Mouse (Mus musculus): ENCODE measurements around the gene Stx7. TPM values are rescaled to one million over a fixed set of nuclear protein-coding genes. Genes with fewer than 3 reads are reported as not detected.

Gene Stx7
- polyA plus RNA-seq, 1 experiment from 2014 or later: 220 TPM

DNA sequence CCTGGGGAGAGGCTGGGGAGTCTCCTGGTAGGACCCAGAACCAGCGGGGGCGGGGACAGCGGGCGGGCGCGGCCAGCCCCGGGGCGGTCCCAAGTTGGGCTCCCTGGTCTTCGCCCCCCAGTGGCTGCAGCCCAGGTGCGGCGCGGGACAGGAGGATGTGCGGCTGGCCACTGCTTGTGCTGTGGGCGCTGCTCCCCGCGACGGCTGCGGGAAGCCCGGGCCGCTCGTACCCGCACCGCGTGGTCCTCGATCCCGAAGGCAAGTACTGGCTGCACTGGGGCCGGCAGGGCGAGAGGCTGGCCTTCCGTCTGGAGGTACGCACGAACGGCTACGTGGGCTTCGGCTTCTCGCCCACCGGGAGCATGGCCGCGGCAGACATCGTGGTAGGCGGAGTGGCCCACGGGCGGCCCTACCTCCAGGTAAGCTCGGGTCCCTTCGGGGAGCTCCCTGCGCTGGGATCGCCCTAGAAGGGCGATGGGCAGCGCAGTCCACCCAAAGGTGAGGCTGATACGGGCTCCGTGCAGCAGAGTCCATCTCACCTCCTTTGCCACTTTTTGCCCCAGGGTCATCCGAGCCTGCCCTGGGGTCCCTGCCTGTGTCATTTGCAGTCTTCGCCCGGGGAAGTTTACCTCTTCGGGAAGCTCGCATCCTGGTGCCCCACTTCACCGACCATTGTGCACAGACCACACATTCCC is 74.5 kb downstream of the Stx7 start, which contains the start of gene Moxd1:
TSS of gene Moxd1 (plus strand) at position 69 of the 695 bp plus-strand sequence.
- Histone ChIP-seq H3K27me3 (peaks cover 48% of the 10 kb centered on the region), H3K4me2 (replicated peaks) (peak within 1 kb of the TSS; percentile 90), H3K4me1 (replicated peaks) (peaks cover 20% of the 10 kb centered on the region), H3K9me3 (no peaks in the 10 kb centered on the region), H3K27ac (no peak within 1 kb of the TSS), H3K9ac (replicated peaks) (peak within 1 kb of the TSS; percentile 67), H3K4me3 (replicated peaks) (peak within 1 kb of the TSS; percentile 46), H3K36me3 (no peaks in the 10 kb centered on the region)
- under 1% methylated on average over 52 of the region's 56 CpGs for WGBS
- ATAC-seq: peak; percentile 87

- no peak overlapping the region for H3K9ac ChIP-seq (replicated peaks)
- H3K4me3 ChIP-seq (replicated peaks): no peak overlapping the region
- no peak overlapping the region for H3K4me2 ChIP-seq (replicated peaks)
- H3K36me3 ChIP-seq: no peaks in the 10 kb centered on the region
- peaks cover 23% of the 10 kb centered on the region for H3K4me1 ChIP-seq (replicated peaks)
- no peak for ATAC-seq
- WGBS: 26% methylated on average over 8 of the region's 8 CpGs
- H3K27me3 ChIP-seq: peaks cover 48% of the 10 kb centered on the region
- H3K9me3 ChIP-seq: no peaks in the 10 kb centered on the region
- no peak overlapping the region for H3K27ac ChIP-seq
These were observed 75.5 kb downstream of the Stx7 start for GRCm38 (mm10) chr10:24224591-24224990.

DNA sequence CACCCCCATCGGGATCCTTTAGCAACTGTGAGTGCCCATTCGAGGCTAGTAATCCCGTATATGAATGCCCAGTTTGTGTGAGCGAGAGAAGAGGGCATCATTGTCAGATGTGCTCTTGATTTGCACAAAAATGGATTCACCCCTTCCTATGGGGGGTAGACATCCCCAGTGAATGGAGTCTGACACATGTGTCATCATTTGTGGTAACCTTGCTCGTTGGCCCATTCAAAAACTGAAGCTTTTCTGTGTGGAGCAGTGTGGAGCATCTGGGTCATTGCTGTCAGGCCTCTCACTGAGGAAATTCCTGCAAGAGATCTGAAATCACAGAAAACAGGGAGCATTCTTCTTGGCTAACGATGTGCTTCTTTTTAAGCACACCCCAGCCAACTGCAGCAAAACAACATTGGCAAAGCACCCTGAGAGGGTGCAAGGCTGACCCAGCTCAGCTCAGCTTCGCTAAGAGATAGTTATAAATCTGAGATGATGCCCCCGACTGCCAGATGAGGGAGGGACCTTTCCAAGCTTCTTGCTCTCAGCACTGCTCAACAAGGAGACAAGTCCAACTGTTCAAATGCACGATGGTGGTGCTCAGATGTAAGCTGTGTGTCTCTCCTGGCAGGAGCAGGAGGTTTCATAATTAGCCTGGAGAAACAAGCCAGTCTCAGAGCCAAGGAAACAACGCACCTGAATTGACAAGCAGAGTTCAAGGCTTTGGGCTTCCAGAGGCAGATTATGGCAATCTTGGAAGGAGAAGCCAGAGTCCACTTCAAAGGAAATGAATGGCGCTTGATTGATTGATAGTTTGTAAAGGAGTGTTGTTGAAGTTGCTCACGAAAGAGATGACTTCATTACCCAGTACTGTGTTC is 79.4 kb downstream of the Stx7 start:
- Histone ChIP-seq H3K27me3 (peaks cover 25% of the 10 kb centered on the region), H3K27ac (0 out of 2 replicates have a peak overlapping the region, but pooled peaks have one; percentile 2), H3K4me1 (replicated peaks) (peaks cover 17% of the 10 kb centered on the region), H3K9ac (replicated peaks) (no peak overlapping the region), H3K4me2 (replicated peaks) (no peak overlapping the region), H3K9me3 (no peaks in the 10 kb centered on the region), H3K36me3 (no peaks in the 10 kb centered on the region), H3K4me3 (replicated peaks) (no peak overlapping the region)
- ATAC-seq: no peak
- 38% methylated on average over 12 of the region's 12 CpGs for WGBS

- Histone ChIP-seq H3K9me3 (no peaks in the 10 kb centered on the region), H3K27ac (no peak overlapping the region), H3K9ac (replicated peaks) (no peak overlapping the region), H3K27me3 (no peaks in the 10 kb centered on the region), H3K4me1 (replicated peaks) (peaks cover 19% of the 10 kb centered on the region), H3K36me3 (no peaks in the 10 kb centered on the region), H3K4me2 (replicated peaks) (no peak overlapping the region), H3K4me3 (replicated peaks) (no peak overlapping the region)
- 67% methylated on average over 4 of the region's 4 CpGs for WGBS
- ATAC-seq: no peak
These were observed 83.2 kb downstream of the Stx7 start for GRCm38 (mm10) chr10:24232281-24232680.

DNA sequence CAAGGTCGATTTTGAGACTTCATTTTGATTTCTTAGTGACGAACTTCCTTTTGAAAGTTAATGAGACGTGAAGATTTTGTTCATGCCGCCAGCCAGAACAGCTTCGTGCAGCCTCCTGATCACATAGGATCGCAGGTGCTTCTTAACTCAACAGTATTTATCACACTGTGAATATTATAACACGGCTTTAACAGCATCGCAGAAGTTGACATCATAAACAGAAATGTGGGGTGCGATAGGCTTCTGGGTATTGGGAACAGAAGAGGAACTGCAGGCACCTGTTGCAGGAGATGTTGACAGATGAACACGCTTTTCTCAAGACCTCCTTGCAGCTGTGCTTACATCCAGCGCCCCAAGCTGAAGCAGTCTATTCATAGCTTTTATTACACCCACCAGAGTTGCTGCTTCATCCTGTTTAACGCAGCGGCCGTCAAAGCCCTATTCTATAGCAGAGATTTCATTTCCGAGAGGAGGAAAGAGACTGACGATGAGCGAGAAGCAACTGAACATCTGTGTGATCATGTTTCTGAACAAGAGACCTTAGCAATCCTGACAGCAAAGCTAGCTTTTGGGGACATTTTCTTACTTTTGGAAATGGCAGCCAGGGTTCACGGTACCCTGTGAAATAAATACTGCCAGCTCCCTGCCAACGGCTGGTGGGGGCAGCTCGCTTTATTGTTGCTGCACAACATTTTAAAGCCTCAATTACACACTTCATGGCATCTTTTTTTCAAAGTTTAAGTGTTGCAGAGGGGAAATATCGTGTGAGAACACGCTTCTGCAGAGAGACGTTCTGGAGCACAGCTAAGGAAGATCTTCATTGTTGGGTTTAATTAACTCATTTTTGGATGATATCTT is 86.6 kb downstream of the Stx7 start:
- Histone ChIP-seq H3K4me2 (replicated peaks) (peak overlapping the region; percentile 30), H3K27ac (no peak overlapping the region), H3K36me3 (no peaks in the 10 kb centered on the region), H3K4me3 (replicated peaks) (no peak overlapping the region), H3K9me3 (no peaks in the 10 kb centered on the region), H3K27me3 (no peaks in the 10 kb centered on the region), H3K9ac (replicated peaks) (no peak overlapping the region), H3K4me1 (replicated peaks) (peaks cover 9% of the 10 kb centered on the region)
- 44% methylated on average over 23 of the region's 23 CpGs for WGBS
- ATAC-seq: no peak

Other genes starting within 250 kb of the Stx7 start
- gene Taar1, start 228.9 kb upstream of the Stx7 start, polyA plus RNA-seq (2015; fragmentation: Nextera tagmentation; extraction: Ambion mirVana): not detected in 2 replicates
- not detected in 2 replicates for gene Taar2, start 210.7 kb upstream of the Stx7 start, polyA plus RNA-seq (2015; fragmentation: Nextera tagmentation; extraction: Ambion mirVana)
- not detected in 2 replicates for gene Taar3, start 199.7 kb upstream of the Stx7 start, polyA plus RNA-seq (2015; fragmentation: Nextera tagmentation; extraction: Ambion mirVana)
- not detected in 2 replicates for gene Taar4, start 188.8 kb upstream of the Stx7 start, polyA plus RNA-seq (2015; fragmentation: Nextera tagmentation; extraction: Ambion mirVana)
- gene Taar5, start 178.6 kb upstream of the Stx7 start, polyA plus RNA-seq (2015; fragmentation: Nextera tagmentation; extraction: Ambion mirVana): not detected in 2 replicates
- not detected in 2 replicates for gene Taar6, start 163.7 kb upstream of the Stx7 start, polyA plus RNA-seq (2015; fragmentation: Nextera tagmentation; extraction: Ambion mirVana)
- gene Taar7a, start 155.8 kb upstream of the Stx7 start, polyA plus RNA-seq (2015; fragmentation: Nextera tagmentation; extraction: Ambion mirVana): not detected in 2 replicates
- gene Taar7b, start 149.4 kb upstream of the Stx7 start, polyA plus RNA-seq (2015; fragmentation: Nextera tagmentation; extraction: Ambion mirVana): not detected in 2 replicates
- not detected in 2 replicates for gene Taar7d, start 122.1 kb upstream of the Stx7 start, polyA plus RNA-seq (2015; fragmentation: Nextera tagmentation; extraction: Ambion mirVana)
- gene Taar7e, start 111.7 kb upstream of the Stx7 start, polyA plus RNA-seq (2015; fragmentation: Nextera tagmentation; extraction: Ambion mirVana): not detected in 2 replicates
- gene Taar7f, start 99.8 kb upstream of the Stx7 start, polyA plus RNA-seq (2015; fragmentation: Nextera tagmentation; extraction: Ambion mirVana): not detected in 2 replicates
- not detected in 2 replicates for gene Taar8a, start 72.8 kb upstream of the Stx7 start, polyA plus RNA-seq (2015; fragmentation: Nextera tagmentation; extraction: Ambion mirVana)
- not detected in 2 replicates for gene Taar8b, start 57.0 kb upstream of the Stx7 start, polyA plus RNA-seq (2015; fragmentation: Nextera tagmentation; extraction: Ambion mirVana)
- not detected in 2 replicates for gene Taar8c, start 47.4 kb upstream of the Stx7 start, polyA plus RNA-seq (2015; fragmentation: Nextera tagmentation; extraction: Ambion mirVana)
- gene Taar9, start 39.8 kb upstream of the Stx7 start, polyA plus RNA-seq (2015; fragmentation: Nextera tagmentation; extraction: Ambion mirVana): not detected in 2 replicates
- gene Moxd1, start 74.2 kb downstream of the Stx7 start, polyA plus RNA-seq (2015; fragmentation: Nextera tagmentation; extraction: Ambion mirVana): 0.67 and 1.3 TPM in 2 replicates